Mouse (Mus musculus): Measurements from ENCODE around the gene H2-Eb2. TPM values are rescaled to one million over a fixed set of nuclear protein-coding genes. Genes with fewer than 3 reads are reported as not detected.
A peak's percentile ranks its signal among the peaks of the same experiment; 100 is the strongest.

The H2-Eb2 gene
- 0.31 TPM in 1 of 2 replicates, not detected in the other for polyA plus RNA-seq (2012; ENCODE audit: insufficient read depth, insufficient read length, missing spikeins)

DNA sequence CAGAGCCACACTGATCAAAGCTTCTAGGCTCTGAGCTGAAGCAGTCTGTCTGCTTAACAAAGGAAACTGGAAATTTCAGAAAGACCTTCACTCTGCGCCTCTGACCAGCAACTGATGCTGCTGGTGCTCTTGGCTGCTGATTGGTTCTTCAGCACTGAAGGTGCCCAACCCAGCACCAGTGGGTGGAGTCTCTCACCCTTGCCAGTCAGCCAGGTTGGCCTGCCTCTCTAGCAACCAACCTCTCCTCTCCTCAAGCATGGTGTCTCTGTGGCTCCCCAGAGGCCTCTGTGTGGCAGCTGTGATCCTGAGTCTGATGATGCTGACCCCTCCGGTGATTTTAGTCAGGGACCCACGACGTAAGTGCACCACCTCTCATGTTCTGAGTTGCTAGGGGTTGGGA lies at the start of gene H2-Eb2:
H2-Eb2 (plus strand) TSS at position 230 of the 400 bp plus-strand sequence.
- H3K27ac ChIP-seq (ENCODE audit: insufficient read depth, low read depth, low read length), result no peak within 1 kb of the TSS
- no peak for TF ChIP-seq CTCF (IDR thresholded peaks at IDR 0.05; ENCODE audit: low read depth, low read length)
- no peak for TF ChIP-seq POLR2A (IDR thresholded peaks at IDR 0.05; ENCODE audit: borderline replicate concordance, low read depth, low read length)
- H3K4me3 ChIP-seq (ENCODE audit: insufficient read depth, low read length), result no peak within 1 kb of the TSS
- peaks cover 3% of the 10 kb centered on the region for H3K4me1 ChIP-seq (ENCODE audit: control insufficient read depth, insufficient read depth, low read length)

DNA sequence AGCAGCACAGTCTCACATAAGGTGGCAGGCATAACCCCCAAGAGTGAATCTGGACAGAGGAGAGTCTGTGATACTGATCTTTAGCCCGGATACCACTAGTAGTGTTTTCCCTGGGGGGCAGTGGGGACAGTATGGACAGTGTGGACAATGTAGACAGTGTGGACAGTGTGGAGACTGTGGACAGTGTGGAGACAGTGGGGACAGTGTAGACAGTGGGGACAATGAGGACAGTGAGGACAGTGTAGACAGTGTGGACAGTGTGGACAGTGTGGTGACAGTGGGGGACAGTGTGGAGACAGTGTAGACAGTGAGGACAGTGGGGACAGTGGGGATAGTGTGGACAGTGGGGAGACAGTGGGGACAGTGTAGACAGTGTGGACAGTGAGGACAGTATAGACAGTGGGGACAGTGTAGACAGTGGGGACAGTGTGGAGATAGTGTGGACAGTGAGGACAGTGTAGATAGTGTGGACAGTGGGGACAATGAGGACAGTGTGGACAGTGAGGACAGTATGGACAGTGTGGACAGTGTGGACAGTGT lies 44.9 kb upstream of the H2-Eb2 start:
- Histone ChIP-seq H3K4me3 (ENCODE audit: insufficient read depth, low read length) (no peak overlapping the region), H3K27ac (ENCODE audit: insufficient read depth, low read depth, low read length) (no peak overlapping the region), H3K4me1 (ENCODE audit: control insufficient read depth, insufficient read depth, low read length) (no peaks in the 10 kb centered on the region)
- TF ChIP-seq CTCF (IDR thresholded peaks at IDR 0.05; ENCODE audit: low read depth, low read length) (no peak), POLR2A (IDR thresholded peaks at IDR 0.05; ENCODE audit: borderline replicate concordance, low read depth, low read length) (no peak)

DNA sequence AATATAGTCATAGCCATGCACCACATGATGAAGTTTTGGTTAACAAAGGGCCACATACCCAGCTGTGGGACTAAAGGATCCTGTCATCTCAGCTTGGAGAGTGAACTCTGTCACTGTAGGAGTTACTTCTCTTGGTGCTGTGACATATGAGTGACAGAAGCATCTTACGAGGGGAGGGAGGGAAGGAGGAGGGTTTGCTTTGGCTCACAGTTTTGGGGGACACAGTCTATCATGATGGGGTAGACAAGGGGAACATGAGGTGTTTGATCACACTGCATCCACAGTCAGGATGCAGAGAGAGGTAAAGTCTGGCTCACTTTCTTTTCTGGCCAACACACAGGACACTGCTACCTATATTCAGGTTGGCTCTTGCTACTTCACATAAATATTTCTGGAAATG lies 43.6 kb upstream of the H2-Eb2 start:
- Histone ChIP-seq H3K27ac (ENCODE audit: insufficient read depth, low read depth, low read length) (no peak overlapping the region), H3K4me1 (ENCODE audit: control insufficient read depth, insufficient read depth, low read length) (peaks cover 2% of the 10 kb centered on the region; the same call in 1 of the 2 replicates), H3K4me3 (ENCODE audit: insufficient read depth, low read length) (no peak overlapping the region)
- no peak for TF ChIP-seq CTCF (IDR thresholded peaks at IDR 0.05; ENCODE audit: low read depth, low read length)
- TF ChIP-seq POLR2A (IDR thresholded peaks at IDR 0.05; ENCODE audit: borderline replicate concordance, low read depth, low read length), result no peak

DNA sequence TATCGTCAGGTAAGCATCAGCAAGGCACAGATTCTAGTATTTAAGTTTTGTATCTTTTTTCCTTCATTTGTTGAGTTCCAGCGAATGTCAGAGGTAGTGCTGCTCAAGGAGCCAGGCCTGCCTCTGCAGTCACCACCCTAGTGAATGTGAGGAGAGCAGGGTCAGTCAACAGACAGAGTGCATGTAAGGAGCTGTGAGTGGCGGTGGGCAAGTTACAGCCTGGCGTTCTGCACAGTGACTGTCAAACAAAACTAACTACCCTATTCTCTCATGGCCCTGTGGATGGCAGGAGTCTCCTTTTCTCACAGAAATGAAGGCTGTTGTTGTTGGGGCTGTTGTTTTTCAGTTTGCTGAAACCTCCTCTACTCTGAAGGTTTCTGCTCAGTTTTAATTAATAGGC lies 40.1 kb upstream of the H2-Eb2 start:
- Histone ChIP-seq H3K4me3 (ENCODE audit: insufficient read depth, low read length) (no peak overlapping the region), H3K4me1 (ENCODE audit: control insufficient read depth, insufficient read depth, low read length) (peaks cover 10% of the 10 kb centered on the region; the same call in 1 of the 2 replicates), H3K27ac (ENCODE audit: insufficient read depth, low read depth, low read length) (no peak overlapping the region)
- TF ChIP-seq POLR2A (IDR thresholded peaks at IDR 0.05; ENCODE audit: borderline replicate concordance, low read depth, low read length) (no peak), CTCF (IDR thresholded peaks at IDR 0.05; ENCODE audit: low read depth, low read length) (no peak)

DNA sequence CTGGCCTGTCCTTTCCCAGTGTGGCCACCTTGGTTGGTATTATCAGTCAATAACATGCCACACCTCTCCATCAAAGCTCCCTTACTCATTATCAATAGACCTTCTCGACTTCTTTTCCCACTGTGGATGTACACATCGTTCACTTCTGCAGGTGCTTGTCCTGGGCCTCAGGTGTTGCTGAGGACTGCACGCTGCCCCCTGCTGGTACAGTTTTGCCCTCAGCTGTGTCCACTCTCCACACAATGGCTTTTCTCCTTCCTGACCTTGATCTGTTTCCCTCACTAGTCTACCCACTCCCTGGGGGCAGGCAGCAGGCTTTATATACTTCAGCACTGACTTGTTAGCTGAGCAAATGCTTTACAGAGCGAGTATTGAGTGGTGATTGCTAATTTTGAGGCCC lies 39.6 kb upstream of the H2-Eb2 start:
- H3K4me3 ChIP-seq (ENCODE audit: insufficient read depth, low read length), result no peak overlapping the region
- TF ChIP-seq CTCF (IDR thresholded peaks at IDR 0.05; ENCODE audit: low read depth, low read length), result peak; percentile 33; the same call in 1 of the 2 replicates
- no peak for TF ChIP-seq POLR2A (IDR thresholded peaks at IDR 0.05; ENCODE audit: borderline replicate concordance, low read depth, low read length)
- peaks cover 10% of the 10 kb centered on the region; the same call in 1 of the 2 replicates for H3K4me1 ChIP-seq (ENCODE audit: control insufficient read depth, insufficient read depth, low read length)
- H3K27ac ChIP-seq (ENCODE audit: insufficient read depth, low read depth, low read length), result no peak overlapping the region

- no peak for TF ChIP-seq POLR2A (IDR thresholded peaks at IDR 0.05; ENCODE audit: borderline replicate concordance, low read depth, low read length)
- no peak for TF ChIP-seq CTCF (IDR thresholded peaks at IDR 0.05; ENCODE audit: low read depth, low read length)
- Histone ChIP-seq H3K4me1 (ENCODE audit: control insufficient read depth, insufficient read depth, low read length) (peaks cover 13% of the 10 kb centered on the region; the same call in 1 of the 2 replicates), H3K4me3 (ENCODE audit: insufficient read depth, low read length) (no peak overlapping the region), H3K27ac (ENCODE audit: insufficient read depth, low read depth, low read length) (no peak overlapping the region)
Measured at GRCm38 (mm10) chr17:34286501-34286900, 39.0 kb upstream of the H2-Eb2 start.

DNA sequence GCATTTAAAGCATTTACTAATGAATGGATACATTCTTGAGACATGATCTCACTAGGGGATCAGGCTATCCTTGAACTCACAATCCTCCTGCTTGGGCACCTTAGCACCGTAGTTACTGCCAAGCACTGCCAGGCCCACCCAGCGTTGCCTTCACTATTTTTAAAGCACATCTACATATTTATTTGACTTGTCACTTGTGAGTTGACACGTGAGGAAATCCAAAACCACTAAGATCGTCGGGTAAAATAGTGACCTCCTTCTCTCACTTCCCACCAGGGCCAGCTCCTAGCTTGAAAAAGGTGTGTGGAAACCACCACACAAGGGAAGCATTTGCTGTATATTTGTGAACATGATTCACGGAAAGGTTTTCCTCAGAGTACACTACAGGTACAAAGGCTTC lies 38.5 kb upstream of the H2-Eb2 start:
- Histone ChIP-seq H3K4me1 (ENCODE audit: control insufficient read depth, insufficient read depth, low read length) (peaks cover 13% of the 10 kb centered on the region; the same call in 1 of the 2 replicates), H3K27ac (ENCODE audit: insufficient read depth, low read depth, low read length) (no peak overlapping the region), H3K4me3 (ENCODE audit: insufficient read depth, low read length) (no peak overlapping the region)
- TF ChIP-seq CTCF (IDR thresholded peaks at IDR 0.05; ENCODE audit: low read depth, low read length) (no peak), POLR2A (IDR thresholded peaks at IDR 0.05; ENCODE audit: borderline replicate concordance, low read depth, low read length) (no peak)

GRCm38 (mm10) chr17:34287648-34288047 lies 37.8 kb upstream of the H2-Eb2 start, which contains the start of gene H2-Aa:
H2-Aa (minus strand) TSS chr17:34287823.
- TF ChIP-seq CTCF (IDR thresholded peaks at IDR 0.05; ENCODE audit: low read depth, low read length), result no peak
- no peak for TF ChIP-seq POLR2A (IDR thresholded peaks at IDR 0.05; ENCODE audit: borderline replicate concordance, low read depth, low read length)
- Histone ChIP-seq H3K27ac (ENCODE audit: insufficient read depth, low read depth, low read length) (no peak within 1 kb of the TSS), H3K4me3 (ENCODE audit: insufficient read depth, low read length) (no peak within 1 kb of the TSS), H3K4me1 (ENCODE audit: control insufficient read depth, insufficient read depth, low read length) (peaks cover 13% of the 10 kb centered on the region; the same call in 1 of the 2 replicates)

- TF ChIP-seq POLR2A (IDR thresholded peaks at IDR 0.05; ENCODE audit: borderline replicate concordance, low read depth, low read length), result no peak
- TF ChIP-seq CTCF (IDR thresholded peaks at IDR 0.05; ENCODE audit: low read depth, low read length), result no peak
- Histone ChIP-seq H3K4me3 (ENCODE audit: insufficient read depth, low read length) (no peak overlapping the region), H3K4me1 (ENCODE audit: control insufficient read depth, insufficient read depth, low read length) (peaks cover 13% of the 10 kb centered on the region; the same call in 1 of the 2 replicates), H3K27ac (ENCODE audit: insufficient read depth, low read depth, low read length) (no peak overlapping the region)
Measured at GRCm38 (mm10) chr17:34288131-34288530, 37.3 kb upstream of the H2-Eb2 start.

DNA sequence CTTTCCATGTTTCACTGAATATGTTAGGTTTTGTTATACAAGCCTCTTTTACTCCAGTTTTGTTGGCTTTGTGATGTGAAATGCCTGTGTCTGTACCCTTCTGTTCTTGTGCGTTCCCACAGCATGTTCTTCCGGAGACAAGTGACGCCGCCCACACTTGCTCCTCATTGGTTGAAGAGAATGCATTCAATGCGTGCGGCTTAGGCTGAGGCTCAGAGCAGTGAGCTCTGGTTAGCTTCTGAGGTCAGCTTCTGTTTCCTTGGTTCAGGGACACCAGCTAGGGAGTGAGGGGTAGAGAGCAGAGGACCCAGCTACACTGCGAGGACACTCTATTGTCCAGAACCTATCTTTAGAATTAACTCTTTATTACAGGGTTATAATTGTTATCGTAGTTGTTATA lies 33.9 kb upstream of the H2-Eb2 start:
- TF ChIP-seq POLR2A (IDR thresholded peaks at IDR 0.05; ENCODE audit: borderline replicate concordance, low read depth, low read length), result no peak
- no peak for TF ChIP-seq CTCF (IDR thresholded peaks at IDR 0.05; ENCODE audit: low read depth, low read length)
- Histone ChIP-seq H3K4me3 (ENCODE audit: insufficient read depth, low read length) (no peak overlapping the region), H3K27ac (ENCODE audit: insufficient read depth, low read depth, low read length) (no peak overlapping the region), H3K4me1 (ENCODE audit: control insufficient read depth, insufficient read depth, low read length) (peaks cover 23% of the 10 kb centered on the region)

Measured in bone marrow macrophage, adult 2 months (primary cell).